Mouse (Mus musculus): ENCODE measurements around the gene Tmem62.

DNA sequence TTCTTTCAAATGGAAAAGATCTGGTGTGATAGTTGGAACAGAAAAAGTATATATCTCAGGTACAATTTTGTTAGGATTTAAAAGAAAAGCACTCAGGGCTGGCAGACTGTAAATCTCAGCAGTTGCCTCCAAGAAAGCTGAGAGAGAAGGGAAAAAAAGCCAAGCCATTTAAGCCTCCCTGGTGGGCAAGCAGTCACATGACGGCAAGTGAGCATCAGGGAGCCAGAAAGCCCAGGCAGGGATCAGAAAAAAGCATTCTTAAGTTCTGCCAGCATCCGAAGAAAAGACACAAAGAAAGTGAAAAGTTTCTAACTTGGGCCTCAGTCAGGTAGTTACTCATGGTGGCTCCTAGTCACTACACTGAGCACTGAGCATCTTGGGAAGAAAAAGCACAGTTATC is 6.8 kb downstream of the Tmem62 start:
- TF ChIP-seq CTCF (IDR thresholded peaks at IDR 0.05; ENCODE audit: low read depth) (no peak), EP300 (optimal IDR thresholded peaks at IDR 0.05) (no peak)
